Mouse (Mus musculus) yolk sac, embryonic 10.5 days (tissue): Measurements from ENCODE around the gene Adgrd1.

Source experiments
- DNase-seq: peaks from one replicate; pipeline ENCODE4 v3.0.0-alpha.2; 2017; ENCODE audit warnings: low spot score

Adgrd1 gene

GRCm38 (mm10) chr5:129196971-129197519 lies 100.5 kb downstream of the Adgrd1 start:
- DNase-seq: no peak

DNA sequence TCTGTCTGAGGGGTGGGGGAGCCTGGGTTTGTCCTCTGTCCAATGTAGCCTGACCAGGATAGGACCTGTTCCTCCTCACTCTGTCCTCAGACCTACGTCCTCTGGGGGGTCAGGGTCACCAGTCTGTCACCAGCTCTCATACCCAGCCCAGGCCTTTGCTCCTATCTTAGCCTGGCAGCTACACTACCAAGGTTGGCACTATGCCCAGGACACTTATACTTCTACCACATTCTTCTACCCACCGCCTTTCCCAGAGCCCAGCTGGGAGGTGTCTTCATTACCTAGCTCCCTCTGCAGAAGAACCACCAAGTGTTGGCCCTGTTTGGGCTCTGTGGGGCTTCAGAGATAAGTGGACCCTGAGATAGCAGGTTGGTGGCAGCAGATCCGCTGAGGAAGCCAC lies 103.6 kb downstream of the Adgrd1 start:
- DNase-seq: no peak

DNA sequence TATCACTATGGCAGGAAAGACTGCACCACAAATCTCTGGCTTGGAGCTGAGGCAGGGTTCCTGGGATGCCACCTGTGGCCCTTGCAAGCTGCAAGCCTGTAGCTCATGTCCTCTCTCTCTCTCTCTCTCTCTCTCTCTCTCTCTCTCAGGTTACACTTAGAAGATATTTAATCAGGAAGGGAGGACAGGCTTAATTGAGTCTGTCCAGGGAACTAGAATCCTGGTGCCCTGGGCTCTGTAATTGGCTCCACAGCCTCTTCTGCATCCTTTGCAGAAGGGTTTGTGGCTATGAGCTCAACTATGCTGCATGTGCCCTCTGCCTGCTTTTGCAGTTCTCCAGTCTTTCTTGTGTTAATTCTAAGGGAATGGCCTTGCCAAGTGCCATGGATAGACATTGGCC lies 111.7 kb downstream of the Adgrd1 start:
- DNase-seq: no peak

- no peak for DNase-seq
These were observed 112.3 kb downstream of the Adgrd1 start for GRCm38 (mm10) chr5:129208845-129209244.

GRCm38 (mm10) chr5:129211385-129212031 lies 115.0 kb downstream of the Adgrd1 start:
- no peak for DNase-seq

- no peak for DNase-seq
These were observed 117.5 kb downstream of the Adgrd1 start for GRCm38 (mm10) chr5:129214023-129214422.

- DNase-seq: no peak
These were observed 119.5 kb downstream of the Adgrd1 start for GRCm38 (mm10) chr5:129216001-129216400.

- DNase-seq: peak; percentile 10
These were observed 121.1 kb downstream of the Adgrd1 start for GRCm38 (mm10) chr5:129217481-129218221.

DNA sequence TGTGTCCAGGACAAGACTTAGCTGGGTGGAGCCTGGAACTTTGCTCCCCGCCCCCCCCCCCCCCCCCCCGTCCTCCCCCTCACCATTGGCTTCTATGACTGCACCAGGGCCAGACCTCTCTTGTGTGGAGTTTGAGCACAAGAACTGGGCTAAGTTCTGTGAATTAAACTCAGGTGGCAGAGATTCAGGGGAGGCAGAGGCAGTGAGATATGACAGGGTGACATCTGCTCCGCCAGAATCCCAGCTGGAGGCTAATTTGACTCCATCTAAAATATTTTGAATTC lies 121.6 kb downstream of the Adgrd1 start:
- peak; percentile 12 for DNase-seq

DNA sequence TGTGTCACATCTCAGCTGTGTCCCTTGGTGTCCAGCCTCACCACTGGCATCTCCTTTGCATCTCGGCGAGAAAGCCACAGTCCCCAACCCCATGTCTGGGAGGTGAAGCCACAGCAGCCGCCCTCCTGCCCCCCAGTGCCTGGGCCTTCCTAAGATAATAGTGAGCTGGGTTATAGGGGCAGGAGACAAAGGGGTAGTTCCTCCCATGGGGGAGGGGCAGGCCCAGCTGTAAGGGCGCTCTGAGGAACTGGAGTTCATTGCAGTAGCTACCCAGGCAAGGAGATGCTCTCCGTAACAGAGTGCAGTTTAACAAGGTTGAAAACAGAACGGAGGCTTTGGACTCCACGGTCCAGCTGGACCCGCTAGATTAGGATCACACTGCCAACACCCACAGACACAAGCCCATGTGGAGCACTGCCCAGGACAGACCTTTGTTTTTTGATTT lies 122.0 kb downstream of the Adgrd1 start:
- no peak for DNase-seq

DNA sequence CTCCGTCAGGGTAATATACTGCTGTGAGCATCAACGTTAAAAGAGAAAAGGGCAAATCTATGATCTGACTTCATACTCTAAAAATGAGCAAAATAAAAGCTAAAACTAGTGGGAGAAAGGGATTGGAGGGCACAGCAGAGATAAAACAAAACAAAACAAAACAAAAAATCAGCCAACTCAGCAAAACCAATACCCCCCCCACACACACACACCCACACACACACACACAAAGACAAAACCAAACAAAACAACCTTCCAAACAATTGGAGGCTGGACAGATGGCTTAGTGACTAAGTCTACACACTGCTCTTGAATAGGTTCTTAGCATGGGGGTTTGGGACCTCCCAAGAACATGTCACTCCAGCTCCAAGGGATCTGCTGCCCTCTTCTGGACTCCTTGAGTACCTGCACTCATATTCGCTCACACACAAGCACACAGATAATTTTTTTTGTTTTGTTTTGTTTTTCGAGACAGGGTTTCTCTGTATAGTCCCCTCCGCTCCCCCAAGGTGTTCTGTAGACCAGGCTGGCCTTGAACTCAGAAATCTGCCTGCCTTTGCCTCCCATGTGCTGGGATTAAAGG lies 122.7 kb downstream of the Adgrd1 start:
- no peak for DNase-seq

- no peak for DNase-seq
These were observed 129.4 kb downstream of the Adgrd1 start for GRCm38 (mm10) chr5:129225810-129226450.

DNA sequence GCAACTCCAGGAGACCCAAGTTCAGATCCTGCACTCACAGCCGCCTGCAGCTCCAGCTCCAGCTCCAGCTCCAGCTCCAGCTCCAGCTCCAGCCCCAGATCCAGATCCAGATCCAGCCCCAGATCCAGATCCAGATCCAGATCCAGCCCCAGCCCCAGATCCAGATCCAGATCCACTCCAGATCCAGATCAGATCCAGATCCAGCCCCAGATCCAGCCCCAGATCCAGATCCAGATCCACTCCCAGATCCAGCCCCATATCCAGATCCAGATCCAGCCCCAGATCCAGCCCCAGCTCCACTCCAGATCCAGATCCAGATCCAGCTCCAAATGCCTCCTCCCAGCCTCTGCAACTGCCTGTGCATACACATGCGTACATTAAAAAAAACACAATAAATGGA lies 131.6 kb downstream of the Adgrd1 start:
- no peak for DNase-seq

GRCm38 (mm10) chr5:129233301-129233700 lies 136.8 kb downstream of the Adgrd1 start:
- DNase-seq: no peak

- no peak for DNase-seq
These were observed 137.4 kb downstream of the Adgrd1 start for GRCm38 (mm10) chr5:129233881-129234432.

- DNase-seq: no peak
These were observed 139.8 kb downstream of the Adgrd1 start for GRCm38 (mm10) chr5:129236366-129236765.

- no peak for DNase-seq
These were observed 145.3 kb downstream of the Adgrd1 start for GRCm38 (mm10) chr5:129241865-129242264.

- no peak for DNase-seq
These were observed 145.7 kb downstream of the Adgrd1 start for GRCm38 (mm10) chr5:129242265-129242664.

GRCm38 (mm10) chr5:129243120-129243519 lies 146.6 kb downstream of the Adgrd1 start:
- no peak for DNase-seq

DNA sequence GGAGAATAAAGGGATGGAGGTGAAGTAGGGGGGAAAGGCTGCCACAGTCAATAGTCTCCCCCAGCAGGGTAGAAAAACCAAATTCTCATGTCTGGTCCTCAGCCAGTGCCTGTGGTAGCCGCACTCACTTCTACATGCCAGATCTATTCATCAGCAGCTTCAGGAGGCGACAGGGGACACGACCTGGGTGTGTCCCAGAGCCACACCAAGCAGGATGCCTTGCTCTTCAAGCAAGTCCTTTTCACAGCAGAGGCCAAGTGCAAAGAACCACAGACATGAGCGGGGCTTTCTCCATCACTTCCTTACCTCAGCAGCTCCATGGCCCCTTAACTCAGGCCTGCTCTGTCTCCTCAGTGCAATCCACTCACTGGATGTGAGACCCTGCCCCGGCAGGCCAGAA lies 147.8 kb downstream of the Adgrd1 start:
- no peak for DNase-seq

DNA sequence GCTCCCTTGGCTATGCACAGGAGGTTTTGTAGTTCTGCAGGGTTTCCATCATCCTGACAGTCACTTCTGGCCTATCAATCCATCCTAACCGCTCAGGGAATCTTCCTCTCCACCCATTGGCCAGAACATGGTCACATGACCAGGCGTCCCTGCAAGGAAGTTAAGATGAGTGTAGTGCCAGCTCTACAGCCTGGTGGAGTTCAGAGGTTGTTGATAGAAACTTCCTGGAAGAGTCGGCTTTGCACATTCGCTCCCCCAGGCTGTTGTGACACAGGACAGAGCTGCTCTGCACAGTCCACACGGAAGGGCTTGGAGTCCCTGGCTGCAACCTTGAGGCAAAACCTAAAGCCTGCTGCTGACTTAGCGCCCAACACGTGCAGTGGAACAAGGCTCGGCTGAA lies 152.5 kb downstream of the Adgrd1 start:
- no peak for DNase-seq
